Mouse (Mus musculus): Measurements from ENCODE around the gene Vwa5a.

GRCm38 (mm10) chr9:38751999-38752398, 33.9 kb downstream of the Vwa5a start, which contains the start of gene Olfr920:
- TF ChIP-seq MEF2A (IDR thresholded peaks at IDR 0.05; ENCODE audit: borderline replicate concordance, low read depth, low read length) (no peak), POLR2A (IDR thresholded peaks at IDR 0.05; ENCODE audit: low read depth, low read length) (no peak), EP300 (IDR thresholded peaks at IDR 0.05; ENCODE audit: low read length) (no peak), MAZ (IDR thresholded peaks at IDR 0.05; ENCODE audit: low read depth, low read length) (no peak), MAFK (IDR thresholded peaks at IDR 0.05; ENCODE audit: insufficient replicate concordance, low read length) (no peak), ZKSCAN1 (IDR thresholded peaks at IDR 0.05; ENCODE audit: borderline replicate concordance, low read depth, low read length) (no peak)
